Mouse (Mus musculus): ENCODE data around the gene Iqgap1. TPM values are rescaled to one million over a fixed set of nuclear protein-coding genes. Genes with fewer than 3 reads are reported as not detected.
"Not testable (repeated sequence)": the region's sequence is repeated elsewhere in the genome, so short reads cannot be mapped to it uniquely, and the experiment has no call there.

Gene Iqgap1
- polyA plus RNA-seq, 1 experiment from 2014 or later, result 15.9 TPM

DNA sequence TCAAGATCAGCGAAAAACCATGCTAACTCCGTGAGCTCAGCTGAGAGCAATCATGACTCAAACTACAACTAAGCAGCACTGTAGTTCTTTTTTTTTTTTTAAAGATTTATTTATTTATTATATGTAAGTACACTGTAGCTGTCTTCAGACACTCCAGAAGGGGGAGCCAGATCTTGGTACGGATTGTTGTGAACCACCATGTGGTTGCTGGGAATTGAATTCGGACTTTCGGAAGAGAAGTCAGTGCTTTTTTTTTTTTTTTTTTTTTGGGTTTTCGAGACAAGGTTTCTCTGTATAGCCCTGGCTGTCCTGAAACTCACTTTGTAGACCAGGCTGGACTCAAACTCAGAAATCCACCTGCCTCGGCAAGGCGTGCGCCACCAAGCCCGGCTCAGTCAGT lies 76.7 kb downstream of the Iqgap1 start:
- not testable (repeated sequence) for H3K9ac ChIP-seq (ENCODE audit: low read depth, low read length); H3K4me3 ChIP-seq (ENCODE audit: low read depth, low read length); H3K9me3 ChIP-seq (replicated peaks; ENCODE audit: control insufficient read depth, low read length); H3K4me2 ChIP-seq (ENCODE audit: low read depth, low read length); H3K36me3 ChIP-seq (ENCODE audit: control insufficient read depth, insufficient read depth); ATAC-seq (ENCODE audit: low read depth); H3K27me3 ChIP-seq (ENCODE audit: control insufficient read depth, insufficient read depth, low read depth, low read length); H3K4me1 ChIP-seq (ENCODE audit: control insufficient read depth, low read depth, low read length); H3K27ac ChIP-seq (ENCODE audit: low read length)
- 80% methylated on average over 9 of the region's 10 CpGs for WGBS (ENCODE audit: insufficient replicate concordance)

DNA sequence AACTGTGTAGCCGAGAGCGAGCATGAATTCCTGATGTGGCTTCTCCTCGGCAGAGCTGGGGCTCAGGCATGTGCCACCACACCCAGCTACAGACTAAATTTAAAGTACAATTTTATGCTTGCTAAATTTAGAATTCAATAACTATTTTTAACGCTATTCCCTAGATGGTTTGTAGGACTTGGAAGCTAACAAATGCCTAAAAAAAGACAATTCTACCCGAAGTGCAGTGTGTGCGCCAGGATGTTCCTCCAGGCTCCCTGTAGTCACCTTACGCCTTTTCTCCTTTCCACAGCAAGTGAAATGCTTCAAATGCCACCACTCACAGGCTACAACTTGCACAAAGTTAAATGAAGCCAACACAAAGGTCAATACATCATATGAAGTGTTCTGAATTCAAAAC lies 78.4 kb downstream of the Iqgap1 start:
- H3K36me3 ChIP-seq (ENCODE audit: control insufficient read depth, insufficient read depth), result peaks cover 12% of the 10 kb centered on the region
- 78% methylated on average over 7 of the region's 7 CpGs for WGBS (ENCODE audit: insufficient replicate concordance)
- no peaks in the 10 kb centered on the region for H3K9me3 ChIP-seq (replicated peaks; ENCODE audit: control insufficient read depth, low read length)
- no peak overlapping the region for H3K4me3 ChIP-seq (ENCODE audit: low read depth, low read length)
- no peak overlapping the region for H3K4me2 ChIP-seq (ENCODE audit: low read depth, low read length)
- no peak overlapping the region for H3K27ac ChIP-seq (ENCODE audit: low read length)
- no peaks in the 10 kb centered on the region for H3K4me1 ChIP-seq (ENCODE audit: control insufficient read depth, low read depth, low read length)
- no peaks in the 10 kb centered on the region for H3K27me3 ChIP-seq (ENCODE audit: control insufficient read depth, insufficient read depth, low read depth, low read length)
- no peak overlapping the region for H3K9ac ChIP-seq (ENCODE audit: low read depth, low read length)
- no peak for ATAC-seq (ENCODE audit: low read depth)

DNA sequence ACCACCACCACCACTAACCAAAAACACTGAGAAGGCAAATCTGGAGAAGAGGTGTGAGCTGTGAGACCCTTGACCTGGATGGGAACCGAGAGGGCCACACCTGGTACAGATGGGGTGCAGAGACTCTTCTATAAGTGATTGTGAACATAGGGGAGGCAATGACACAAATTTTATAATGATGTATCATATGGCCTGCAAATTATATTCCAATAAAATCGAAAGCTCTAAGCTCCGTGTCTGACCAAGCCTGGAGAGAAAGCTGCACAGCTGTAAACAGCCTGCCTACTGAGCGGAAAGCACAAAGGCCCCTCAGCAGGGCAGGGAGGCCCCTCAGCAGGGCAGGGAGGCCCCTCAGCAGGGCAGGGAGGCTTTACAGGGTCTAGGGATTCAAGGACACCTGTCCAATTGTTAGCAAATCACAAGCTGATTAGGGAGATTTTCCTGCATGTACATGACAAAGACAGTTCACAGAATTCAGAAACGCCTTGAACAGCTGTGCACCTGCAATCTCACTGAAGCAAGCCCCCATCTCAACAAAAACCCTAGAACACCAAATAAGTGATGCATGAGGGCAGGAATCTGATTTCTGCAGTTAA lies 79.5 kb downstream of the Iqgap1 start:
- no peak overlapping the region for H3K9ac ChIP-seq (ENCODE audit: low read depth, low read length)
- H3K4me1 ChIP-seq (ENCODE audit: control insufficient read depth, low read depth, low read length), result no peaks in the 10 kb centered on the region
- no peaks in the 10 kb centered on the region for H3K9me3 ChIP-seq (replicated peaks; ENCODE audit: control insufficient read depth, low read length)
- H3K4me3 ChIP-seq (ENCODE audit: low read depth, low read length), result no peak overlapping the region
- ATAC-seq (ENCODE audit: low read depth), result no peak
- 62% methylated on average over 5 of the region's 5 CpGs for WGBS (ENCODE audit: insufficient replicate concordance)
- H3K4me2 ChIP-seq (ENCODE audit: low read depth, low read length), result no peak overlapping the region
- H3K27ac ChIP-seq (ENCODE audit: low read length), result no peak overlapping the region
- no peaks in the 10 kb centered on the region for H3K27me3 ChIP-seq (ENCODE audit: control insufficient read depth, insufficient read depth, low read depth, low read length)
- H3K36me3 ChIP-seq (ENCODE audit: control insufficient read depth, insufficient read depth), result peaks cover 12% of the 10 kb centered on the region

DNA sequence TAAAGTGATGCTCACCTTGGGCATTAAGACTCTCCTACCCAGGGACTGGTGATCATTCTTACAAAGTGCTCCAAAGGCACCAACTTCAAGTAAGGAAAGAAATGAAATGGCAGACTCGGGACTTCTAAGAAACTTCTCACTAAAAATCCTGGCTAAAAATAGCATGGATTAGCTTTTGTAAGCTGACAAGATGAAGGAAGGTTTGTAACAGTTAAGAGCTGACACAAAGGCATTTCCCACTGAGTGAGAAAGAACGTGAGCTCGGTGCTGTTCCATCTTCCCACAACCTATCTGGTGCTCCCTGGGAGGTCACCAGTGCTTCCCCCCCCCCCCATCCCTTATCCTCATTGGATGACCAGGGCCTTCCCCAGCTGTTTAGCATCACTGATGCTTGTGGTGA lies 80.0 kb downstream of the Iqgap1 start:
- WGBS (ENCODE audit: insufficient replicate concordance), result 59% methylated on average over 3 of the region's 3 CpGs
- no peaks in the 10 kb centered on the region for H3K4me1 ChIP-seq (ENCODE audit: control insufficient read depth, low read depth, low read length)
- H3K4me2 ChIP-seq (ENCODE audit: low read depth, low read length), result no peak overlapping the region
- no peaks in the 10 kb centered on the region for H3K9me3 ChIP-seq (replicated peaks; ENCODE audit: control insufficient read depth, low read length)
- no peak overlapping the region for H3K27ac ChIP-seq (ENCODE audit: low read length)
- H3K27me3 ChIP-seq (ENCODE audit: control insufficient read depth, insufficient read depth, low read depth, low read length), result no peaks in the 10 kb centered on the region
- peaks cover 12% of the 10 kb centered on the region for H3K36me3 ChIP-seq (ENCODE audit: control insufficient read depth, insufficient read depth)
- no peak for ATAC-seq (ENCODE audit: low read depth)
- no peak overlapping the region for H3K4me3 ChIP-seq (ENCODE audit: low read depth, low read length)
- H3K9ac ChIP-seq (ENCODE audit: low read depth, low read length), result no peak overlapping the region

DNA sequence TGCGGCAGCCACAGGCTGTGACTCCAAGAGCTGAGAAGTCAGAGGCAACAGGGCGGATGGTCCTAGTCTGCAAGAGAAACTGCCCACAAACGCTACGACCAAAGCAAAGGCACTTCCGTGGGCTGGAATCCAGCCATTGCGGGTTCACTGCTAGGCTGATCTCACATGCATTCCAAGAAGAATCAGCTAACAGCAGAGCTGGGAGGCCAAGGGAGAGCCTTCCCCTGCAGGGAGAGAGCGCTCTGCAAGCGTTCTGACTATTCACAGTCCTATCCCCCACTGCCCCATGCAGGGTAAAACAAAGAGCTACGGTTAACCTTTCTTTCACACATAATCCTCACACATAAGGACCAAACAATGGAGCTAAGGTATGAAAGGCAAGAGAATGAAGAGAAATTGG lies 80.5 kb downstream of the Iqgap1 start:
- ATAC-seq (ENCODE audit: low read depth), result no peak
- no peak overlapping the region for H3K4me3 ChIP-seq (ENCODE audit: low read depth, low read length)
- H3K4me2 ChIP-seq (ENCODE audit: low read depth, low read length), result no peak overlapping the region
- no peaks in the 10 kb centered on the region for H3K9me3 ChIP-seq (replicated peaks; ENCODE audit: control insufficient read depth, low read length)
- no peaks in the 10 kb centered on the region for H3K4me1 ChIP-seq (ENCODE audit: control insufficient read depth, low read depth, low read length)
- H3K9ac ChIP-seq (ENCODE audit: low read depth, low read length), result no peak overlapping the region
- H3K27me3 ChIP-seq (ENCODE audit: control insufficient read depth, insufficient read depth, low read depth, low read length), result no peaks in the 10 kb centered on the region
- WGBS (ENCODE audit: insufficient replicate concordance), result 66% methylated on average over 9 of the region's 9 CpGs
- H3K36me3 ChIP-seq (ENCODE audit: control insufficient read depth, insufficient read depth), result peaks cover 12% of the 10 kb centered on the region
- H3K27ac ChIP-seq (ENCODE audit: low read length), result no peak overlapping the region

DNA sequence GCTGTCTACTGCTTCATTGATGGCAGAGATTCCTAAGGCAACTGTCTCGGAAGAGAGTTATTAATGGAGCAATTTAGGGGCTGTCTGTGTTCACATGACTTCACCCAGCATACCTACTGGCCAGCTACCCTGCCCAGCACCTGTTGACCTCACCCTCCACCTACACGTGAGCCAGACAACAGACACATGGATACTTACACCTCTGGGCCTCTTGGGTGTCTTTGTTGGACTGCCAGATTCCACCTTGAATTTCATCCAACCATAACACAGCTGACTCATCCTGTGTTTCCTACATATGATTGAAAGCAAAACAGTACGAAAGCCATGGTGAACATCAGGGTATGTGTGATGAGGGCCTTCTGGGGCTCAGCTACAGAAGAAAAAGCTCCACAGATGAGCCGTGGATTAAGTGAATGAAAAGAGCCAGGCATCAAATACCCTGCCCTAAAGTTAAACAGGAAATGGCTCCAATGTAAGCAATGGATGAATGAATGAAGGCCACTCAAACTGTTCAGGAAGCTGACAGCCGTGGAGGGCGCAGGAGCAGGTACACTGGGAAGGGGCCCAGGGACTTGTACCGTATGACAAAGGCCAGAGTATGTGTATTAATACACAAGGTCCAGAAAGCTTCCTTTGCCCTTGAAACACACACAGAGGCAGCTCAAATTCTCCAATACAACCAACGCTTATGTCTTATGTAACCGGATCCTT lies 81.7 kb downstream of the Iqgap1 start:
- H3K27me3 ChIP-seq (ENCODE audit: control insufficient read depth, insufficient read depth, low read depth, low read length), result no peaks in the 10 kb centered on the region
- H3K9me3 ChIP-seq (replicated peaks; ENCODE audit: control insufficient read depth, low read length), result no peaks in the 10 kb centered on the region
- no peak for ATAC-seq (ENCODE audit: low read depth)
- H3K27ac ChIP-seq (ENCODE audit: low read length), result no peak overlapping the region
- WGBS (ENCODE audit: insufficient replicate concordance), result 66% methylated on average over 9 of the region's 9 CpGs
- no peak overlapping the region for H3K4me3 ChIP-seq (ENCODE audit: low read depth, low read length)
- H3K4me2 ChIP-seq (ENCODE audit: low read depth, low read length), result no peak overlapping the region
- H3K4me1 ChIP-seq (ENCODE audit: control insufficient read depth, low read depth, low read length), result no peaks in the 10 kb centered on the region
- H3K36me3 ChIP-seq (ENCODE audit: control insufficient read depth, insufficient read depth), result peaks cover 12% of the 10 kb centered on the region
- H3K9ac ChIP-seq (ENCODE audit: low read depth, low read length), result no peak overlapping the region

DNA sequence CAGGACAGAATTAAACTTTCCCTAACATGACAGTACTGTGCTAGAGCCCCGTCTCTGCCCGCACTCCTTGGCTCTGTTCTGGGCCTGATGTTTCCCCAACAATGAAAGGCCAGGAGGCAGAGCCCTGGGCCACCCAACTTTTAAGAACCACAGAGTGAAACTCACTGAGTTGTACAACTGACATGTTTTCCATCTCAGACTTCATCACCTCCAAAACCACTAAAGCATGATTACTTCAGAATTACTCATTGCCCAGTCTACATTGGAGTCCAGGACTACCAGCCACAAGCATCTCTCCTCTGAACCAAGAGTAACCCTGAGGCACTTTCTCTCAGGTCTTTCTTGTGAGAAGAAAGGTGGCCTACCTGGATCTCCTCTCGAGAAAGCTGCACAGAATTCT lies 83.1 kb downstream of the Iqgap1 start:
- Histone ChIP-seq H3K27ac (ENCODE audit: low read length) (no peak overlapping the region), H3K4me1 (ENCODE audit: control insufficient read depth, low read depth, low read length) (no peaks in the 10 kb centered on the region), H3K36me3 (ENCODE audit: control insufficient read depth, insufficient read depth) (0 out of 2 replicates have a peak, but pooled peaks cover 2% of the 10 kb centered on the region), H3K9me3 (replicated peaks; ENCODE audit: control insufficient read depth, low read length) (no peaks in the 10 kb centered on the region), H3K27me3 (ENCODE audit: control insufficient read depth, insufficient read depth, low read depth, low read length) (no peaks in the 10 kb centered on the region), H3K4me2 (ENCODE audit: low read depth, low read length) (no peak overlapping the region), H3K9ac (ENCODE audit: low read depth, low read length) (no peak overlapping the region), H3K4me3 (ENCODE audit: low read depth, low read length) (no peak overlapping the region)
- ATAC-seq (ENCODE audit: low read depth), result no peak
- 72% methylated on average over 3 of the region's 3 CpGs for WGBS (ENCODE audit: insufficient replicate concordance)

DNA sequence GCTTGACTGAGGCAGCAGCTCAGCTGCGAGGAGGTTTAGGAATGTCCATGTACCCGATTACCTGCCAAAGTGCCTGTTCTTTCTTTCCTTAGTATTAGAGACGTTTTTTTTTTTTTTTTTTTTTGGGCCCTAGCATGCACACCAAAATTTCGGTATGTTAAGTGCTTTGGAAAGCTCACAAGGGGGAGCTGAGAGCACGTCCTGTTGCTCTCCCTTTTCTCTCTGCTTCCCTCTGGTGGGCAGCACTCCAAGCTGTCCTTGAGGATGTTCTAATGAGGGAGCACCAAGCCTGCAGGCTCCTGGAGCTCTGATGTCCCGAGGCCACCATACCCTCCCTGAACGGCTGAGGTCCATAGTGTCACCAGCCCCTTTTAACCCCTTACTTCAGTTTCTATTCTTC lies 84.8 kb downstream of the Iqgap1 start:
- Histone ChIP-seq H3K9me3 (replicated peaks; ENCODE audit: control insufficient read depth, low read length) (no peaks in the 10 kb centered on the region), H3K9ac (ENCODE audit: low read depth, low read length) (no peak overlapping the region), H3K4me1 (ENCODE audit: control insufficient read depth, low read depth, low read length) (no peaks in the 10 kb centered on the region), H3K27me3 (ENCODE audit: control insufficient read depth, insufficient read depth, low read depth, low read length) (no peaks in the 10 kb centered on the region), H3K36me3 (ENCODE audit: control insufficient read depth, insufficient read depth) (0 out of 2 replicates have a peak, but pooled peaks cover 2% of the 10 kb centered on the region), H3K27ac (ENCODE audit: low read length) (no peak overlapping the region), H3K4me2 (ENCODE audit: low read depth, low read length) (no peak overlapping the region), H3K4me3 (ENCODE audit: low read depth, low read length) (no peak overlapping the region)
- 36% methylated on average over 7 of the region's 7 CpGs for WGBS (ENCODE audit: insufficient replicate concordance)
- ATAC-seq (ENCODE audit: low read depth), result no peak

DNA sequence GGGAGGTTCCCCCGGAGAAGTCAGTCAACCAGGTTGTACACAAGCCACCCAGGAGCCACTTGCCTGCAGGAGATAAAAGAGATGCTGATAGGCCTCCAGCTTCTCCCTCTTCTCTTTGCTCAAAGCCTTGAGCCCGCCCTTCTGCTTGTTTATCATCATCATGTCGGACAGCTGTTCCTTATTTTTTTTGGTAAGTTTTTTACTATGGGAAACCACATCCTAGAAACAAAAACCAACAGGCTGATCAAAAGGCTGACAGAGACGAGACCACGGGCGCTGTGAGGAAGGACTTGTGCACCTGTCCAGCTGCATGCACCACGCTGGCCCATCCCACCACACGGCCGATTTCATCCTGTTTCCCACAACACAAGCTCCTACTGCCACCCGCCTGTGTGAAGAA lies 89.6 kb downstream of the Iqgap1 start:
- Histone ChIP-seq H3K4me1 (ENCODE audit: control insufficient read depth, low read depth, low read length) (no peaks in the 10 kb centered on the region), H3K27me3 (ENCODE audit: control insufficient read depth, insufficient read depth, low read depth, low read length) (no peaks in the 10 kb centered on the region), H3K4me3 (ENCODE audit: low read depth, low read length) (no peak overlapping the region), H3K9me3 (replicated peaks; ENCODE audit: control insufficient read depth, low read length) (no peaks in the 10 kb centered on the region), H3K27ac (ENCODE audit: low read length) (no peak overlapping the region), H3K4me2 (ENCODE audit: low read depth, low read length) (no peak overlapping the region), H3K36me3 (ENCODE audit: control insufficient read depth, insufficient read depth) (0 out of 2 replicates have a peak, but pooled peaks cover 5% of the 10 kb centered on the region), H3K9ac (ENCODE audit: low read depth, low read length) (no peak overlapping the region)
- WGBS (ENCODE audit: insufficient replicate concordance), result 51% methylated on average over 10 of the region's 10 CpGs
- ATAC-seq (ENCODE audit: low read depth), result no peak
